Mouse (Mus musculus) testis, adult 2 months (tissue): ENCODE measurements around the gene Cacna1c. TPM values are rescaled to one million over a fixed set of nuclear protein-coding genes. Genes with fewer than 3 reads are reported as not detected.

Experiments used
- H3K27ac ChIP-seq: fragments of 200-500 bp; 2 replicates; pipeline ENCODE4 v1.5.1; 2012; ENCODE audit warnings: low read depth, low read length; ENCODE audit not compliant: control insufficient read depth, insufficient read depth
- H3K27me3 ChIP-seq: fragments of 200-500 bp; 2 replicates; pipeline ENCODE4 v1.6.1; 2012; ENCODE audit warnings: mild to moderate bottlenecking, low read length, moderate library complexity; ENCODE audit not compliant: control insufficient read depth, insufficient read depth
- H3K36me3 ChIP-seq: fragments of 200-500 bp; 2 replicates; pipeline ENCODE4 v1.6.1; 2012; ENCODE audit warnings: mild to moderate bottlenecking, low read length; ENCODE audit not compliant: control insufficient read depth, insufficient read depth
- H3K4me1 ChIP-seq: fragments of 200-500 bp; 2 replicates; pipeline ENCODE4 v1.6.1; 2012; ENCODE audit warnings: low read length; ENCODE audit not compliant: control insufficient read depth, insufficient read depth
- H3K4me3 ChIP-seq: fragments of 200-500 bp; 2 replicates; pipeline ENCODE4 v1.5.1; 2012; ENCODE audit warnings: low read depth, mild to moderate bottlenecking, low read length, moderate library complexity, mixed read lengths; ENCODE audit not compliant: control insufficient read depth
- CTCF ChIP-seq: fragments of 200-500 bp; IDR thresholded peaks from 2 replicates; pipeline ENCODE4 v1.5.1; 2012; ENCODE audit warnings: low read depth, mild to moderate bottlenecking, inconsistent platforms, low read length, moderate library complexity; ENCODE audit not compliant: control insufficient read depth, insufficient read depth, insufficient replicate concordance
- POLR2A ChIP-seq: fragments of 200-500 bp; IDR thresholded peaks from 2 replicates; pipeline ENCODE4 v1.6.1; 2012; ENCODE audit warnings: low read depth, mild to moderate bottlenecking, inconsistent platforms, low read length, moderate library complexity; ENCODE audit not compliant: control insufficient read depth
- polyA plus RNA-seq: library from polyadenylated mRNA; depleted of rRNA; stranded (reverse); fragments of >200 nt; gene quantifications from 2 replicates; pipeline ENCODE4 v1.2.3, GENCODE M21; 2012

Gene Cacna1c
- polyA plus RNA-seq, 1 experiment = 1.8 TPM

GRCm38 (mm10) chr6:118862091-118862490, 334.1 kb downstream of the Cacna1c start:
- H3K36me3 ChIP-seq = no peaks in the 10 kb centered on the region
- TF ChIP-seq POLR2A (no peak), CTCF (no peak)
- H3K4me1 ChIP-seq = no peaks in the 10 kb centered on the region
- no peak overlapping the region for H3K4me3 ChIP-seq
- H3K27ac ChIP-seq = no peak overlapping the region
- no peaks in the 10 kb centered on the region for H3K27me3 ChIP-seq

GRCm38 (mm10) chr6:118858431-118858830, 337.8 kb downstream of the Cacna1c start:
- TF ChIP-seq CTCF = no peak
- Histone ChIP-seq H3K4me3 (no peak overlapping the region), H3K27me3 (no peaks in the 10 kb centered on the region), H3K36me3 (no peaks in the 10 kb centered on the region), H3K4me1 (no peaks in the 10 kb centered on the region), H3K27ac (no peak overlapping the region)

- H3K4me3 ChIP-seq = no peak overlapping the region
- no peaks in the 10 kb centered on the region for H3K27me3 ChIP-seq
- no peak overlapping the region for H3K27ac ChIP-seq
- no peaks in the 10 kb centered on the region for H3K4me1 ChIP-seq
- no peak for TF ChIP-seq POLR2A
- TF ChIP-seq CTCF = no peak
- no peaks in the 10 kb centered on the region for H3K36me3 ChIP-seq
Measured at GRCm38 (mm10) chr6:118852131-118852530, 344.1 kb downstream of the Cacna1c start.

- no peak overlapping the region for H3K4me3 ChIP-seq
- H3K4me1 ChIP-seq = no peaks in the 10 kb centered on the region
- no peak overlapping the region for H3K27ac ChIP-seq
- no peaks in the 10 kb centered on the region for H3K36me3 ChIP-seq
- H3K27me3 ChIP-seq = no peaks in the 10 kb centered on the region
- TF ChIP-seq POLR2A = no peak
- no peak for TF ChIP-seq CTCF
Measured at GRCm38 (mm10) chr6:118851086-118851485, 345.1 kb downstream of the Cacna1c start.

GRCm38 (mm10) chr6:118848640-118849039, 347.6 kb downstream of the Cacna1c start:
- no peaks in the 10 kb centered on the region for H3K27me3 ChIP-seq
- no peaks in the 10 kb centered on the region for H3K4me1 ChIP-seq
- TF ChIP-seq CTCF = peak; percentile 18; the same call in 1 of the 2 replicates
- no peak for TF ChIP-seq POLR2A
- no peak overlapping the region for H3K4me3 ChIP-seq
- no peaks in the 10 kb centered on the region for H3K36me3 ChIP-seq
- no peak overlapping the region for H3K27ac ChIP-seq

GRCm38 (mm10) chr6:118847751-118848150, 348.5 kb downstream of the Cacna1c start:
- no peak for TF ChIP-seq POLR2A
- TF ChIP-seq CTCF = no peak
- Histone ChIP-seq H3K4me3 (no peak overlapping the region), H3K27me3 (no peaks in the 10 kb centered on the region)

GRCm38 (mm10) chr6:118845829-118846228, 350.4 kb downstream of the Cacna1c start:
- Histone ChIP-seq H3K36me3 (no peaks in the 10 kb centered on the region), H3K27me3 (no peaks in the 10 kb centered on the region), H3K27ac (no peak overlapping the region; the same call in 1 of the 2 replicates), H3K4me3 (peak overlapping the region; percentile 15), H3K4me1 (no peaks in the 10 kb centered on the region)
- no peak for TF ChIP-seq POLR2A
- TF ChIP-seq CTCF = no peak

More at GRCm38 (mm10) chr6:118847751-118848150, 348.5 kb downstream of the Cacna1c start:
- H3K4me1 ChIP-seq = no peaks in the 10 kb centered on the region
- no peak overlapping the region for H3K27ac ChIP-seq
- H3K36me3 ChIP-seq = no peaks in the 10 kb centered on the region

- Histone ChIP-seq H3K27me3 (no peaks in the 10 kb centered on the region), H3K36me3 (no peaks in the 10 kb centered on the region), H3K4me3 (no peak overlapping the region), H3K27ac (no peak overlapping the region), H3K4me1 (no peaks in the 10 kb centered on the region)
- TF ChIP-seq CTCF = no peak
- no peak for TF ChIP-seq POLR2A
Measured at GRCm38 (mm10) chr6:118845180-118845579, 351.0 kb downstream of the Cacna1c start.
